Mouse (Mus musculus): ENCODE data around the gene Wfdc15a.

DNA sequence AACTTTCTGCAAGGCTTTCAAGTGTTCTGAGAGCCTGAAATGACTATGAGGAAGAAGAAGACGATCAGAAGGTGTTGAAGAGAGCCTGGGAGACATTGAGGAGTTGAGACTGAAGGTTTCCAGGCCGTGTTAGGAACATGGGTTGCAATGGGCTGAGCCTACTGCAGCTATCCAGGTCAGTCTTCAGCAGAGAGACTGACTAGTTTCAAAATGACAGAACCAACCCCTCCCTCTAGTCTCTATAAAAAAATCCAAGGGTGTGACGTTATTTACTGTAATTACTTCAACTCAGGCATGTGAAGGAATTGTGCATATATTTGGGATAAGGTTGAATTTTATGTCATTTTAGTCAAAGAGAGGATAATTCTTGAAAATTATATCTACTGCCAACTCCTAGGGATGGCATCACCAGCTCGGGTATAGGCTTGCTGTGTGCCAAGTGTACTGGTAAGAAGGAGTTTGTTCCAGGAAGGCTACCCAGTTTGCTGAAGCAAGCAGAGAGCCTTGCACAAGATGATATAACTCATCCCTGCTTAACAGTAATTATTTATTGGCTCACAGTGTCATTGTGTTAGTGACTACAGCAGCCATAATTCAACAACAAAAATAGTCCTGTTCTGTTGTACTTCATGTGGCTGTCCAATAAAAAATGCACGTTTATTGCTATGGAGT is 4.8 kb downstream of the Wfdc15a start:
- TF ChIP-seq CTCF (IDR thresholded peaks at IDR 0.05; ENCODE audit: low read depth, low read length), result no peak
- no peak for TF ChIP-seq POLR2A (IDR thresholded peaks at IDR 0.05; ENCODE audit: extremely low read depth, insufficient read depth, low read length)

Data from liver, adult 2 months (tissue).